Mouse (Mus musculus): ENCODE measurements at regions not wholly inside any gene's neighbourhood (a gene's known extent, or its start where the extent isn't known, plus 50 kb on each side); places are given as distances from the start of the nearest gene placed in this dataset.

DNA sequence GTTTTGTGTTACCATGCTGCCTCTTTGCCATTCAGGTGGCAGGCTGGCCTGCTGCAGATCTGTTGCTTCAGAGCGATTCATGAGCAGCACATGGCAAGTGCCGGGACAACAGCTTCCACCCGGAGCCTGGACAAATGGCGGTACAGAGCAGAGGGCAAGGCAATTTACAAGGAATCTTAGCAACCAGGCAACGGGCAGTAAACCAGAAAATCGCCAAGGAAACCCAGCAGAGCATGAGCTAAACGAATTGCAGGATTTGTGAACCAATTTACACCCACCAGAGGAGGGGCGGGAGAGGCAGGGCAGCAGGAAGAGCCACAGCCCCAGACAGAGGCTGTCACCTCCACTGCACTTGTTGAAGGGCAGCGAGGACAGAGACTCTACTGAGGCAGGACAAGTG, 60.5 kb upstream of the Loxl4 start:
- Histone ChIP-seq H3K27ac (peak overlapping the region; percentile 64), H3K4me3 (no peak overlapping the region)
- no peak for TF ChIP-seq CTCF (conservative IDR thresholded peaks at IDR 0.05)
- peak; percentile 53 to 65 for DNase-seq (ENCODE audit: low spot score in 2 of 2)

- Histone ChIP-seq H3K4me3 (no peak overlapping the region), H3K27ac (no peak overlapping the region)
- no peak for TF ChIP-seq CTCF (conservative IDR thresholded peaks at IDR 0.05)
- DNase-seq (ENCODE audit: low spot score in 2 of 2) = no peak
Observed at GRCm38 (mm10) chr19:42669886-42670285, 57.3 kb upstream of the Loxl4 start.

DNA sequence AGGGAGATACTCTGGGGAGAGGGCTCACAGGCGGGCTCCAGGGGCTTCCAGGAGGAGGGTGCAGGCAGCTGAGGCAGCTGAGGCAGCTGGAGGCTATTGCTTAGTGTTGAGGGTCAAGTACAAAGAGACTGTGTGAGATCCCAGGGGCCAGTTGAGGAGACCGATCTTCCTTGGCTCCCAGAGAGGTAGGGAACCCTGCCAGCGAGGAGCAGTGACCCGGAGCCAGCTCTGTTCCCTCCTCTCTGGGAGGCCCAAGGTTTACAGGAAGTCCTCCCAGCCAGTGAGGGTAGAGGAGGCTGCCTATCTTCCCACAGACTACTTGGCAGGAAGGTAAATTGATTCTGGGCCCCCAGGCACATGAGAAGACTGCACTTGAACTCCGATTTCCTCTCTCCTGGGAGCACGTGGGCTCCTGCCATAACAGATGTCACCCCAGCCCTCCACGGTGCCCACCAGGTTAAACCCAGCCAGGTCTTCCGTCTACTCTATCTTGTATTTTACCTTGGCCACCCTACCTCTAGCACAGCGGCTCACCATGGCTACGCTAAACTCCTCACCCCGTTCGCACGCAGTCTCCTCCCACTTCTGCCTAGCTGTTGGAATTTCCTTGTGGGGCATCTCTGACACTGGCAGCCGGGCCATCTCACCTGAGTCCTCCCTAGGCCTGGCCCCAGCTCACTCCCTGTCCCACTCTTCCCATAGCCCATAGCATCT, 55.9 kb upstream of the Loxl4 start:
- no peak for DNase-seq (ENCODE audit: low spot score in 2 of 2)
- TF ChIP-seq CTCF (conservative IDR thresholded peaks at IDR 0.05) = no peak
- Histone ChIP-seq H3K27ac (no peak overlapping the region), H3K4me3 (no peak overlapping the region)

DNA sequence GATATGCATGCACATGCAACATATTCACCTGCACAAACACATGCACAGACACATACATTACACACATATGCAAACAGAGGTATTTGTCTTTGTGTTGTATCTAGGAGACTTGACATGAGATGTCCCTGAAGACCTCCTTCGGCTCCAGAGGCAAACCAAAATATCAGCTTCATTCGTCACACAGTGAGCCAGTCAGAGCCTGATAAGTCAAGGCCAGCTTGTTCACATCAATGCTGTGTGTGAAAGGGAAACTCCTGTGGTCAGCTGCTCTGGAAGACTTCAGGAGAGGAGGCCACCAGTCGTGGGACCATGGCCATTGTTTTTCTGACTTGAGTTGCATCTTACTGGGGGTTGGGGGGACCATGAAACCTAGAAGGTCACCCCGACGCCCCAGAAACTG, 54.3 kb upstream of the Loxl4 start:
- Histone ChIP-seq H3K4me3 (no peak overlapping the region), H3K27ac (no peak overlapping the region)
- TF ChIP-seq CTCF (conservative IDR thresholded peaks at IDR 0.05) = no peak
- DNase-seq (ENCODE audit: low spot score in 2 of 2) = no peak
